ENCODE assay signal across 9 mouse cellular contexts in the genomic region with DNA sequence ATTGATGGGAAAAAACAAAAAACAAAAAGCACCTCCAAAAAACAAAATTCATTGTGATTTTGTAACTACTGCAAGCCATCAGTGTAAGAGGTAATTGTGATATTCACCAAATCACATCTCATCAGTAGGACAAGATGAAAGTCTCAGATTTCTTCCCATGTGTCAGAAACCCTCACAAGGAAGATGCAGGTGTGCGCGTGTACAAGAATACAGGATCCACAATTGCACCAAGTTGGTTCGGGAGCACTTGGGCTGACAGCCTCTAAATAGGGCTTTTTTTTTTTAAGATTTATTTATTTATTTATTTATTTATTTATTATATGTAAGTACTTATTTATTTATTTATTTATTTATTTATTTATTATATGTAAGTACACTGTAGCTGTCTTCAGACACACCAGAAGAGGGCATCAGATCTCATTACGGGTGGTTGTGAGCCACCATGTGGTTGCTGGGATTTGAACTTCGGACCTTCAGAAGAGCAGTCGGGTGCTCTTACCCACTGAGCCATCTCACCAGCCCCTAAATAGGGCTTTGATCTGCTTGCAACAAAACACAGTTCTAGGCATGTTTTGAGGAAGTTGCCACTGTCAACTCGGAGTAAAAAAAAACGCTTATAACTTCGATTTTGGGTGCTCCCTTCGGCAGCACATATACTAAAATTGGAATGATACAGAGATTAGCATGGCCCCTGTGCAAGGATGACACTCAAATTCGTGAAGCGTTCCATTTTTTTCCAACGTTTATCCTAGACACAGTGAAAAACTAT. TPM values are rescaled to one million over a fixed set of nuclear protein-coding genes. Genes with fewer than 3 reads are reported as not detected.
DNase-seq lines count a peak whose midpoint lies in the region; ATAC-seq and TF ChIP-seq lines count a peak whose summit lies in the region.
"Not testable (repeated sequence)": the region's sequence is repeated elsewhere in the genome, so short reads cannot be mapped to it uniquely, and the experiment has no call there.
"Had no signal": no experiment of that assay in that cellular context is flagged by ENCODE, and none has a peak within 500 bp of the region (broad histone marks: within the 10 kb centered on the region; RNA-seq: fewer than 3 reads in every experiment).

No protein-coding gene starts in this region.

- not testable (repeated sequence) for H3K27ac ChIP-seq in embryonic facial prominence, embryonic 10.5 days (replicated peaks); forebrain, embryonic 16.5 days (ENCODE audit: low read length); hindbrain, embryonic 12.5 days; kidney, postnatal 0 days; midbrain, embryonic 13.5 days
- H3K27ac ChIP-seq in liver, embryonic 15.5 days (replicated peaks), result peak overlapping the region; percentile 87; the same call in 1 of the 2 replicates

- not testable (repeated sequence) for H3K9me3 ChIP-seq in embryonic facial prominence, embryonic 10.5 days; forebrain, embryonic 16.5 days (ENCODE audit: control insufficient read depth, low read length); hindbrain, embryonic 12.5 days (replicated peaks); kidney, postnatal 0 days (replicated peaks; ENCODE audit: low read length); liver, embryonic 15.5 days (replicated peaks); midbrain, embryonic 13.5 days

- not testable (repeated sequence) for H3K27me3 ChIP-seq in embryonic facial prominence, embryonic 10.5 days (replicated peaks; ENCODE audit: low read depth, poor library complexity, severe bottlenecking); forebrain, embryonic 16.5 days (replicated peaks; ENCODE audit: control insufficient read depth, insufficient read depth, low read length); hindbrain, embryonic 12.5 days; kidney, postnatal 0 days (ENCODE audit: insufficient read depth, low read length); liver, embryonic 15.5 days; midbrain, embryonic 13.5 days; splenic B cell, adult 2 months (ENCODE audit: control insufficient read depth, insufficient read depth, low read length, poor library complexity, severe bottlenecking)

- not testable (repeated sequence) for ATAC-seq in forebrain, embryonic 16.5 days; hindbrain, embryonic 12.5 days (ENCODE audit: low FRiP score); kidney, postnatal 0 days (replicated peaks; ENCODE audit: low FRiP score, low read depth); liver, embryonic 15.5 days (ENCODE audit: insufficient read depth); midbrain, embryonic 13.5 days

- H3K9ac ChIP-seq in forebrain, embryonic 16.5 days (replicated peaks; ENCODE audit: low read depth, low read length); kidney, postnatal 0 days (ENCODE audit: low read depth, low read length): not testable (repeated sequence)
- peak overlapping the region; percentile 87; the same call in 1 of the 2 replicates for H3K9ac ChIP-seq in hindbrain, embryonic 12.5 days
- H3K9ac ChIP-seq in liver, embryonic 15.5 days, result peak overlapping the region; percentile 89; the same call in 1 of the 2 replicates
- 0 out of 2 replicates have a peak overlapping the region, but pooled peaks have one; percentile 90 for H3K9ac ChIP-seq in midbrain, embryonic 13.5 days (replicated peaks)

- DNase-seq in CD4-positive, CD25-positive, alpha-beta regulatory T cell, adult 2 months (ENCODE audit: low read depth, low spot score), result peak; percentile 9
- DNase-seq in embryonic facial prominence, embryonic 10.5 days (ENCODE audit: low spot score); kidney, postnatal 0 days (ENCODE audit: low spot score): not testable (repeated sequence)
- DNase-seq in splenic B cell, adult 2 months (ENCODE audit: low read depth, low spot score), result peak; percentile 51

- WGBS in embryonic facial prominence, embryonic 10.5 days, result 65% methylated on average over 13 of the region's 13 CpGs
- 67% methylated on average over 12 of the region's 13 CpGs for WGBS in forebrain, embryonic 16.5 days
- WGBS in hindbrain, embryonic 12.5 days, result 66% methylated on average over 13 of the region's 13 CpGs
- WGBS in kidney, postnatal 0 days, result 65% methylated on average over 12 of the region's 13 CpGs
- WGBS in liver, embryonic 15.5 days (ENCODE audit: insufficient replicate concordance), result 31% methylated on average over 12 of the region's 13 CpGs
- 70% methylated on average over 13 of the region's 13 CpGs for WGBS in midbrain, embryonic 13.5 days

- TF ChIP-seq CTCF in kidney, postnatal 0 days (IDR thresholded peaks at IDR 0.05; ENCODE audit: low read depth), result not testable (repeated sequence)

- peaks cover 40% of the 10 kb centered on the region for H3K36me3 ChIP-seq in embryonic facial prominence, embryonic 10.5 days (replicated peaks)
- peaks cover 24% of the 10 kb centered on the region for H3K36me3 ChIP-seq in forebrain, embryonic 16.5 days (ENCODE audit: control insufficient read depth, insufficient read depth)
- H3K36me3 ChIP-seq in hindbrain, embryonic 12.5 days, result peaks cover 37% of the 10 kb centered on the region
- H3K36me3 ChIP-seq in kidney, postnatal 0 days (ENCODE audit: insufficient read depth, low read length), result peaks cover 32% of the 10 kb centered on the region
- peaks cover 39% of the 10 kb centered on the region for H3K36me3 ChIP-seq in liver, embryonic 15.5 days (replicated peaks)
- H3K36me3 ChIP-seq in midbrain, embryonic 13.5 days, result peaks cover 40% of the 10 kb centered on the region
- not testable (repeated sequence) for H3K36me3 ChIP-seq in splenic B cell, adult 2 months (ENCODE audit: control insufficient read depth, insufficient read depth, low read length, poor library complexity, severe bottlenecking)

- not testable (repeated sequence) for H3K4me1 ChIP-seq in embryonic facial prominence, embryonic 10.5 days; forebrain, embryonic 16.5 days (replicated peaks; ENCODE audit: control insufficient read depth, insufficient read depth, low read length); hindbrain, embryonic 12.5 days; kidney, postnatal 0 days (replicated peaks; ENCODE audit: insufficient read depth, low read length); midbrain, embryonic 13.5 days (replicated peaks)
- H3K4me1 ChIP-seq in liver, embryonic 15.5 days (replicated peaks), result peaks cover 25% of the 10 kb centered on the region

- H3K4me3 ChIP-seq in embryonic facial prominence, embryonic 10.5 days, result peak overlapping the region; percentile 93
- H3K4me3 ChIP-seq in forebrain, embryonic 16.5 days (replicated peaks; ENCODE audit: low read length), result peak overlapping the region; percentile 90; the same call in 1 of the 2 replicates
- H3K4me3 ChIP-seq in hindbrain, embryonic 12.5 days, result peak overlapping the region; percentile 88
- H3K4me3 ChIP-seq in kidney, postnatal 0 days (replicated peaks; ENCODE audit: low read depth, low read length), result peak overlapping the region; percentile 69
- peak overlapping the region; percentile 83 for H3K4me3 ChIP-seq in liver, embryonic 15.5 days (replicated peaks)
- peak overlapping the region; percentile 78 for H3K4me3 ChIP-seq in midbrain, embryonic 13.5 days (replicated peaks)

- peak overlapping the region; percentile 45 for H3K4me2 ChIP-seq in forebrain, embryonic 16.5 days (ENCODE audit: low read length)
- H3K4me2 ChIP-seq in hindbrain, embryonic 12.5 days (replicated peaks), result peak overlapping the region; percentile 52
- peak overlapping the region; percentile 58 for H3K4me2 ChIP-seq in kidney, postnatal 0 days (ENCODE audit: low read length)
- H3K4me2 ChIP-seq in liver, embryonic 15.5 days, result peak overlapping the region; percentile 65
- peak overlapping the region; percentile 61 for H3K4me2 ChIP-seq in midbrain, embryonic 13.5 days (replicated peaks)

RNA-seq across cellular contexts. Expression of a gene that starts 1.1 kb away (rescaled TPM):
- 91.4 and 99.3 TPM in 2 replicates for polyA plus RNA-seq in embryonic facial prominence, embryonic 10.5 days (2016; fragmentation: Nextera tagmentation; extraction: Ambion mirVana)
- 95.7 and 97.2 TPM in 2 replicates for polyA plus RNA-seq in forebrain, embryonic 16.5 days (2015; fragmentation: Nextera tagmentation; extraction: Ambion mirVana)
- polyA plus RNA-seq in hindbrain, embryonic 12.5 days (2016; fragmentation: Nextera tagmentation; extraction: Ambion mirVana), result 99.4 and 108 TPM in 2 replicates
- 78.5 and 78.9 TPM in 2 replicates for polyA plus RNA-seq in kidney, postnatal 0 days (2015; fragmentation: Nextera tagmentation; extraction: Ambion mirVana)
- polyA plus RNA-seq in liver, embryonic 15.5 days (2015; fragmentation: Nextera tagmentation; extraction: Ambion mirVana), result 32.9 and 35.7 TPM in 2 replicates
- polyA plus RNA-seq in midbrain, embryonic 13.5 days (2015; fragmentation: Nextera tagmentation; extraction: Ambion mirVana), result 94.6 and 95.6 TPM in 2 replicates

RNA-seq across cellular contexts. Expression of a gene that starts 12.9 kb away (rescaled TPM):
- polyA plus RNA-seq in embryonic facial prominence, embryonic 10.5 days (2016; fragmentation: Nextera tagmentation; extraction: Ambion mirVana), result not detected in 2 replicates
- polyA plus RNA-seq in forebrain, embryonic 16.5 days (2015; fragmentation: Nextera tagmentation; extraction: Ambion mirVana), result not detected in 2 replicates
- polyA plus RNA-seq in hindbrain, embryonic 12.5 days (2016; fragmentation: Nextera tagmentation; extraction: Ambion mirVana), result not detected in 2 replicates
- polyA plus RNA-seq in kidney, postnatal 0 days (2015; fragmentation: Nextera tagmentation; extraction: Ambion mirVana), result 4.5 and 5.9 TPM in 2 replicates
- not detected in 2 replicates for polyA plus RNA-seq in liver, embryonic 15.5 days (2015; fragmentation: Nextera tagmentation; extraction: Ambion mirVana)
- polyA plus RNA-seq in midbrain, embryonic 13.5 days (2015; fragmentation: Nextera tagmentation; extraction: Ambion mirVana), result not detected in 2 replicates
- polyA plus RNA-seq: adrenal gland, adult 2 months had no signal
